Mouse (Mus musculus) stomach, embryonic 16.5 days (tissue): ENCODE results near the gene Igfbp7. TPM values are rescaled to one million over a fixed set of nuclear protein-coding genes. Genes with fewer than 3 reads are reported as not detected.
A peak's percentile ranks its signal among the peaks of the same experiment; 100 is the strongest.
"Not testable (repeated sequence)": the region's sequence is repeated elsewhere in the genome, so short reads cannot be mapped to it uniquely, and the experiment has no call there.

Experiments used
- ATAC-seq: fragments of 200-750 bp; cut with Nextera tagmentation; 2 replicates; pipeline ENCODE4 v1.8.0; 2017; ENCODE audit warnings: moderate number of reproducible peaks, moderate TSS enrichment; ENCODE audit not compliant: insufficient read depth, low FRiP score
- H3K27ac ChIP-seq: fragments of 300-500 bp; sonication (generic); 2 replicates; pipeline ENCODE4 v1.5.1; 2014; ENCODE audit warnings: low read length
- H3K27me3 ChIP-seq: fragments of 300-500 bp; sonication (generic); 2 replicates; pipeline ENCODE4 v1.6.1; 2014; ENCODE audit warnings: low read length, control low read depth, mixed read lengths; ENCODE audit not compliant: control insufficient read depth, insufficient read depth
- H3K36me3 ChIP-seq: fragments of 300-500 bp; sonication (generic); 2 replicates; pipeline ENCODE4 v1.6.1; 2014; ENCODE audit warnings: low read length; ENCODE audit not compliant: control insufficient read depth, insufficient read depth
- H3K4me1 ChIP-seq: fragments of 300-500 bp; sonication (generic); 2 replicates; pipeline ENCODE4 v1.6.1; 2014; ENCODE audit warnings: low read length, control low read depth, mixed read lengths; ENCODE audit not compliant: control insufficient read depth, insufficient read depth
- H3K4me2 ChIP-seq: fragments of 300-500 bp; sonication (generic); 2 replicates; pipeline ENCODE4 v1.6.1; 2014; ENCODE audit warnings: low read depth, low read length, mixed read lengths
- H3K4me3 ChIP-seq: fragments of 300-500 bp; sonication (generic); replicated peaks from 2 replicates; pipeline ENCODE4 v1.5.1; 2014; ENCODE audit warnings: mild to moderate bottlenecking, low read length
- H3K9ac ChIP-seq: fragments of 300-500 bp; sonication (generic); 2 replicates; pipeline ENCODE4 v1.6.1; 2014; ENCODE audit warnings: low read length
- H3K9me3 ChIP-seq: fragments of 300-500 bp; sonication (generic); replicated peaks from 2 replicates; pipeline ENCODE4 v1.6.1; 2016; ENCODE audit warnings: low read length, control low read depth; ENCODE audit not compliant: control insufficient read depth
- WGBS: fragments of 180-500 bp; shearing (Covaris S2); extraction: QIAGEN DNeasy Blood & Tissue Kit; methylation state at CpG from one replicate; pipeline ENCODE4 v1.1.7; 2014; 5-methylcytosine and 5-hydroxymethylcytosine counted together
- polyA plus RNA-seq: library from polyadenylated mRNA; unstranded; fragments of >200 nt; fragmentation: Nextera tagmentation; extraction: Ambion mirVana; gene quantifications from 2 replicates; pipeline ENCODE4 v1.2.1, GENCODE M21; 2015

Igfbp7 gene
- polyA plus RNA-seq, 1 experiment from 2014 or later, result 178 TPM

DNA sequence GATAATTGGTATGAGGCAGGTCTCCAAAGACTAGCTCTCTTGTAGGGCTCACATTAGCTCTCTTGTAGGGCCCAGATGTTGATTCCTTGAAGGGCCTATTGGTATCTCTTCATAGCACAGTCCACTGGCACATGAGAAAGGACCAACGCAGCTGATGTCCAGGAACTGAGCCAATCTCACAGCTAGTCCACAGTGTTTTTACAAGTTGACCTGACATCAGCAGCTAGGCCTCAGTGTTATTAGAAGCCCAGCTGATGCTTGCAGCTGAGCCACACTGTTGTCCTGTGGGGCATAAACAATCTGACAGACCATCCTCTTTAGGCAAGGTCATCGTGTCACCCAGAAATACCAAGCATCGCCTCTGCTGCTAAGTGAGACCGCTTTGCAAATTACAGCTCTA is 11.7 kb upstream of the Igfbp7 start:
- H3K4me3 ChIP-seq, H3K9ac ChIP-seq, H3K27ac ChIP-seq, H3K4me1 ChIP-seq, H3K36me3 ChIP-seq, H3K27me3 ChIP-seq, H3K4me2 ChIP-seq, H3K9me3 ChIP-seq, ATAC-seq: not testable (repeated sequence)
- 49% methylated on average over 4 of the region's 4 CpGs for WGBS

- H3K4me1 ChIP-seq, result no peaks in the 10 kb centered on the region
- no peaks in the 10 kb centered on the region for H3K9me3 ChIP-seq
- H3K9ac ChIP-seq, result no peak overlapping the region
- no peak overlapping the region for H3K27ac ChIP-seq
- no peak overlapping the region for H3K4me3 ChIP-seq
- ATAC-seq, result no peak
- no peaks in the 10 kb centered on the region for H3K27me3 ChIP-seq
- no peak overlapping the region for H3K4me2 ChIP-seq
- 81% methylated on average over 6 of the region's 6 CpGs for WGBS
- no peaks in the 10 kb centered on the region for H3K36me3 ChIP-seq
Observed at GRCm38 (mm10) chr5:77416058-77416457, 8.2 kb upstream of the Igfbp7 start.

DNA sequence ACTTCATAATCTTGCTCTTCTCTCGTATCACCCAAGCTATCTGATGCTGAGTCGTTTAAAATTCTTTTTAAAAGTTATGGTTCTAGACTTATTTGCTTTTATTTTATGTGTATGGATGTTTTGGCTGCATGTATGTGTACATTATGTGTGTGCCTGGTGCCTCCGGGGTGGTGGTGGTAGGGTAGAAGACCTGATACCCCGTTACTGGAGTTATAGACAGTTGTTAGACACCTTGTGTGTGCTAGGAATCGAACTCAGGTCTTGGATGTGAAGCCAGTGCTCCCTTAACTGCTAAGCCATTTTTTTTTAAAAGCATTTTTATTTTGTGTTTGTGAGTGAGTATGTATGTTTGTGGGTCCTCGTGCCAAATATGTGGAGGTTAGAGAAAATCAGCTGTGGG is 689 bp upstream of the Igfbp7 start:
- no peaks in the 10 kb centered on the region; the same call in none of the 2 replicates for H3K4me1 ChIP-seq
- H3K4me3 ChIP-seq, result no peak overlapping the region
- no peaks in the 10 kb centered on the region for H3K9me3 ChIP-seq
- H3K36me3 ChIP-seq, result no peaks in the 10 kb centered on the region
- H3K9ac ChIP-seq, result no peak overlapping the region
- no peak overlapping the region for H3K27ac ChIP-seq
- 89% methylated on average over 6 of the region's 6 CpGs for WGBS
- no peaks in the 10 kb centered on the region for H3K27me3 ChIP-seq
- H3K4me2 ChIP-seq, result peak overlapping the region; percentile 86; the same call in 1 of the 2 replicates
- no peak for ATAC-seq

- Histone ChIP-seq H3K9ac (peak overlapping the region; percentile 46; the same call in 1 of the 2 replicates), H3K36me3 (no peaks in the 10 kb centered on the region), H3K9me3 (no peaks in the 10 kb centered on the region), H3K27ac (peak overlapping the region; percentile 89), H3K4me3 (peak overlapping the region; percentile 72), H3K4me2 (peak overlapping the region; percentile 86), H3K27me3 (no peaks in the 10 kb centered on the region), H3K4me1 (peaks cover 5% of the 10 kb centered on the region)
- 37% methylated on average over 5 of the region's 5 CpGs for WGBS
- peak; percentile 51; the same call in 1 of the 2 replicates for ATAC-seq
Observed at GRCm38 (mm10) chr5:77406371-77406871, 1.4 kb downstream of the Igfbp7 start.

DNA sequence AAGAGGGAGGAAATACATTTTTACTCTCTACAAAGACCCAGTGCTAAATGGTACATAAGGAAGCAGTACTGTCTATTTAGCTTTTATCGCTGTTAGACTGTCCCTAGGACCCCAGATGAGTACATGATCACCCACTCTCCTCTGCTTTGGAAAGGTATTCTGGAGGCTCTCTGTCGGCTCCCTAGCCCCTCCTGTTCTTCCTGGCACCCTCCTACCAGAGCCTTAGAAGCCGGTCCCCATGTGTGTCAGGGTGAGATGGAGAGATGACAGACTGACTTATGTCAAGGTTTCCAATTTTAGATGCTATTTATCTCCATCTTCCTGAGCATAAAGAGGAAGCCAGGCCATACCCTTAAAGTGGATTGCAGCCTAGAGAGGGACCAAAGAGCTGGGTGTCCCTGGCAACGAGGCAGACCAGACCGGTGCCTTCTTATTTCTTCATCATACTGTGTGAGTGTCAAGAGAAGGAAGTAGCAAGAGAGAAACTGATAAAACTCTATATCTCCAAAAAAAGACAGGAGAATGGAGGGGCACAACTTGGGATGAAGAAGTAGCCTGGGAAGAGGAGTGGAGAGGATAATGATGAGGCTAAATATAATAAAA is 2.3 kb downstream of the Igfbp7 start:
- H3K9ac ChIP-seq, result no peak overlapping the region
- 0 out of 2 replicates have a peak overlapping the region, but pooled peaks have one; percentile 17 for H3K27ac ChIP-seq
- peaks cover 7% of the 10 kb centered on the region for H3K4me1 ChIP-seq
- H3K4me2 ChIP-seq, result peak overlapping the region; percentile 17
- H3K27me3 ChIP-seq, result no peaks in the 10 kb centered on the region
- no peaks in the 10 kb centered on the region for H3K36me3 ChIP-seq
- 61% methylated on average over 5 of the region's 5 CpGs for WGBS
- H3K9me3 ChIP-seq, result no peaks in the 10 kb centered on the region
- H3K4me3 ChIP-seq, result peak overlapping the region; percentile 12
- no peak for ATAC-seq

- no peak overlapping the region for H3K4me3 ChIP-seq
Observed at GRCm38 (mm10) chr5:77404941-77405340, 2.9 kb downstream of the Igfbp7 start.

GRCm38 (mm10) chr5:77402901-77403300 is 4.9 kb downstream of the Igfbp7 start:
- Histone ChIP-seq H3K4me1 (peaks cover 29% of the 10 kb centered on the region), H3K27ac (no peak overlapping the region), H3K27me3 (no peaks in the 10 kb centered on the region), H3K36me3 (no peaks in the 10 kb centered on the region), H3K4me3 (no peak overlapping the region), H3K9me3 (no peaks in the 10 kb centered on the region), H3K9ac (no peak overlapping the region), H3K4me2 (no peak overlapping the region)
- WGBS, result 63% methylated on average over 5 of the region's 5 CpGs
- no peak for ATAC-seq

More at GRCm38 (mm10) chr5:77404941-77405340, 2.9 kb downstream of the Igfbp7 start:
- Histone ChIP-seq H3K27me3 (no peaks in the 10 kb centered on the region), H3K9ac (no peak overlapping the region), H3K4me2 (peak overlapping the region; percentile 17), H3K9me3 (no peaks in the 10 kb centered on the region), H3K4me1 (peaks cover 13% of the 10 kb centered on the region), H3K36me3 (no peaks in the 10 kb centered on the region), H3K27ac (no peak overlapping the region)
- WGBS, result 59% methylated on average over 10 of the region's 10 CpGs
- no peak for ATAC-seq

- Histone ChIP-seq H3K4me1 (peaks cover 29% of the 10 kb centered on the region), H3K36me3 (no peaks in the 10 kb centered on the region), H3K4me2 (no peak overlapping the region), H3K27ac (no peak overlapping the region), H3K27me3 (no peaks in the 10 kb centered on the region), H3K9ac (no peak overlapping the region), H3K4me3 (no peak overlapping the region), H3K9me3 (no peaks in the 10 kb centered on the region)
- ATAC-seq, result no peak
- 41% methylated on average over 5 of the region's 5 CpGs for WGBS
Observed at GRCm38 (mm10) chr5:77402137-77402536, 5.7 kb downstream of the Igfbp7 start.

GRCm38 (mm10) chr5:77400823-77401222 is 7.0 kb downstream of the Igfbp7 start:
- Histone ChIP-seq H3K27me3 (no peaks in the 10 kb centered on the region), H3K9me3 (no peaks in the 10 kb centered on the region), H3K27ac (peak overlapping the region; percentile 80), H3K4me3 (no peak overlapping the region), H3K4me1 (peaks cover 29% of the 10 kb centered on the region), H3K36me3 (no peaks in the 10 kb centered on the region), H3K4me2 (no peak overlapping the region), H3K9ac (no peak overlapping the region)
- 61% methylated on average over 6 of the region's 6 CpGs for WGBS
- ATAC-seq, result peak; percentile 48; the same call in 1 of the 2 replicates
